Mouse (Mus musculus) layer of hippocampus, adult 9-10 months (tissue): ENCODE measurements around the gene Asb4.
A peak's percentile ranks its signal among the peaks of the same experiment; 100 is the strongest.

Experiments used
- DNase-seq: peaks from one replicate; pipeline ENCODE4 v3.0.0; 2022; ENCODE audit warnings: low spot score

Asb4 gene

DNA sequence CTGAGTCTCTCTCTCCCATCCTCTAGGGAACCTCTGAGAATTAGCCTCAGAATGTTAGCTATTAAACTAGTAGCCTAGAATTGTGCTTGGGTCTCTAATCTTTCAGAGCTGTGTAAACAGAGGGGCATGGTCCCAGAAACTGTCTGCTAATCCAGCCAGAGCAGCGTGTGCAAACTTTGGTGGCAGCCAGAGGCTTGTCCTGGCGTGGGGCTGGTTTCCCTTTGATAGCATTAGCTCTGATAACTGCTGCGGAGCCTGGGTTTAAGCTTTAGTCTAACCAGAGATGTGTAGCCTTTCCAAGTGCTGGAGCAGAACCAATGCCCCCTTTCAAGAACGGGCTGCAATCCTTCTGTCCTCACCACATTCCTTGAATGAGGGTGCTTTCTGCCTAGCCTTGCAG lies 11.8 kb downstream of the Asb4 start:
- no peak for DNase-seq

DNA sequence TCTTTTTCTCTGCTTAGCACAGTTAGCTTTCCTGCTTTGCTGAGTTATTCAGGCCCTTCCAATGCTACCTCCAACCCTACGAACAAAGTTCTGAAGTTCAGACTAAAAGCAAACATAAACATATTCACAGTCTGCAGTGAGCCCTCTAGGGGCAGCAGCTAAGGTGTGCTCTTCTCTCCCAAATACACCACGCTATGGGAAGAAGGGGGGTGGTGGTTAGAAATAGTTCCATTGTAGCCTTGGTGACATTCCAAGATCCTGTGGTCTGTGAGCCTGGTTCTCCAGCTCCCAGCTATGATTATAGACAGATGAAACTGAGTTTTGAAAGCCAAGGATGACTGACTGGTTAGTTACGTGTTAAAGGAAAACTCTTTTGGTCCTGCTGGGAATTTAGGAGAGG lies 13.6 kb downstream of the Asb4 start:
- no peak for DNase-seq

DNA sequence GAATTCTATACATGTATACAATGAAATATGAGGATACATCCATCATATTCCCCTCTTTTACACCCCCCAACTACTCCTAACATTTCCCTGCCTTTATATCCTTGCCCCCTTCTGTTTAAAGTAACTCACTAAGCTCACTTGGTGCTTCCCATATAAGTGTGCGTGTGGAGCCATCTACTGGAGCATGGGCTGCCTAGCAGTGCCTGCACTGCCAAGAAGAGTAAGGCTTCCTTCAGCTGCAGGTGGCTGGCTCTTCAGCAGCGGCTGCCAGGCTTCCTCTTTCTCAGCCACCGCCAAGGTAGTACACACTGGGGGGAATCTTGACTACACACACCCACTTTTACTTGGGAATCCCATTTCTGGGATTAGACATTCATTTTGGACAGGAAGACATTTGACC lies 18.2 kb downstream of the Asb4 start:
- DNase-seq: no peak

DNA sequence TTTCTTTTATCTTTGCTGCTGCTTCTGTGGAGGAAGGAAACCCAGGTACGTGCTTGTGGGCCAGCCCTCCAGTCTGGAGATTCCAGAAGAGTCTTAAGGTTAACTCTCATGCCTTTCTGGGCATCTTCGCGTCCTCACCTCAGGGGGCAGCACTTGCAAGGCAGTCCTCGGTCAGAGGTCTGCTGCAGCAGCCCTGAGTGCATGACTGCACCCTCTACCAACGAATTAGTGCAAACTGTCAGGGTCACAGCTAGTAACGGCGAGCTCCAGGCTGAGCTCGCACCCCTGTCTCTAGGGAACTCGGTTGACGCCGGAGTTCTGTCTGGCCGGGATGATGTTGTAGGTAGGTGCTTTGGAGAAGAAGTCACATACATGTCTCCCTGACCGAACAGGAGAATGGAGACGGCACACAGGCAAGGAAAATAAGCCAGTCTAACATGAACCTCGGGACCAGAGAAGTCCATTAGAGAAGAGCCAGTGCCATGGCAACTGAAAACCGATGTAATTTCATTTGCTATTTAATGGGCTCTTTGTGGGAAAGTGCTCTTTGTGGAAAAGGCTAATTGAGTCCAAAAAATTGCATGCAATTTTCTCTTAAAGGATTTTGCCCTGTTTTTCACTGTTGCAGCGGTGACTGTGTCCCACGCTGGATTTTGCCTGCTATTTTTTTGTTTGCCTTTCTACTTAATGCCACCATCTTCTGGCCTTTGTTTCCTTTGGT lies 20.1 kb downstream of the Asb4 start:
- no peak for DNase-seq

DNA sequence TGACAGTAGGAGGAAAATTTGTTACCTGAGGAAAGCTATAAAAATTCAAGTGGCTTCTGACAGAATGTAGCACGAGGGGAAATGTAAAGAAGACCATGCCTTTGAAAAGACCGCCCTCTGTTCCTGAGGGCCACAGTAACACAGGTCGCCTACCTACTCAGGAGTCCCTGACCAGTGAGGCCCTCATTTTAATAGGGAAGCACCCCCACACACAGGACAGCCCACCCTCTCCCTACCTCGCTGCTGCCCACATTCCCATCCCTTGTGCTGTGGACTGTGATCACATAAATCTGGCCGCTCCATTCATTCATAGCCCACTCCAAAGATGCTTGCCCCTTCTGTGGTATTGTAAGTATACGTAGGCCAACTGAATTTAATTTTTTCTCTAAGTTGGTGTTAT lies 20.8 kb downstream of the Asb4 start:
- no peak for DNase-seq

DNA sequence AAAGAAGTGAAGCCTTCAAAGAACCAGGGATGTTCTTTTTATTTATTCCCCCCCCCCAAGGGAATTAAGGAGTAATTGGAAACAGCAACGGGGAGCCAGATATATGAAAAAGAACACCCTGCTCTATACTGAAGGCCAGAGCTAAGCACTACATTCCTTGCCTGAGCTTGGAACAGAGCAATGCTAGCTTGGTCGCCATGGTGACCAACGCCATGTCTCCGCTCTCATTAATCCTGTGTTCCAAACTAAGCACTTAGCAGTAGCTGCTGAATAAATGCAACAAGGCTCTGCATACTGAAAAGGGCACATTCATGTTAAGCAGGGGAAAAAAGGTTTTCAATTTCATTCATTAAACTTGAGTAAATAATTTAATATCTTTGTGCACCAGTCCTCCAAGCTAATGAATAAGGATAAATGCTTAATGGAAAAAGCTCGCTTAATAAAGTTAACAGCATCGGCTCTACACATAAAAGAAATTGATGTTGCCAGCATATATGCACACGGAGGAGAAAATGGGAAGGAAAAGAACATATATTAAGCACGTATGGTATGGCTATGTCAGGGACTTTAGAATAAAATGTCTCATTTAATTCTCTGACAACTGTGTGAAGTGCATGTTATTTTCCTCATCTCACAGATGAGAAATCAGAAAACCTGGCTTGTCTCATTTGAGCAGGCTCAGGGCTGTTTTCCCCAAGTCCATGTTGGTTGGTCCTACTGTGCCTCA lies 25.4 kb downstream of the Asb4 start:
- no peak for DNase-seq

DNA sequence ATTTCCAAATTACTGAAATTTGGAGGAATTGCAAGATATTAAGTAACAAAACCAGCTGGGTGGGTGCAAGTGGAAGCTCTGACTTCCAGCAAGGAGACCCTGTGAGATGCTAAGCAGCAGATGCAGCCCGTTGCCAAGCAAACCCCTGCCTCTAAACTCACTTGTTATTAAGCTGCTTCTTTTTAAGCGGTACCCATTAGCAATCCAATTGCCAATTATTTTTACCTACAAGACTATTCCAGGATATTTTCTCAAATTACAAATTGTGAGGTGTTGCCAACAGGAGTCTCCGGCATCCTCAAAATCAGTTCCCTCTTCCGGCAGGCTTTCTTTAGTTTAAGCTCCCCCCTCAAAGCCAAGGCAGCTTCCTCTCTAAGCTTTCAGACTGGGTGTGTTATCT lies 26.5 kb downstream of the Asb4 start:
- no peak for DNase-seq

DNA sequence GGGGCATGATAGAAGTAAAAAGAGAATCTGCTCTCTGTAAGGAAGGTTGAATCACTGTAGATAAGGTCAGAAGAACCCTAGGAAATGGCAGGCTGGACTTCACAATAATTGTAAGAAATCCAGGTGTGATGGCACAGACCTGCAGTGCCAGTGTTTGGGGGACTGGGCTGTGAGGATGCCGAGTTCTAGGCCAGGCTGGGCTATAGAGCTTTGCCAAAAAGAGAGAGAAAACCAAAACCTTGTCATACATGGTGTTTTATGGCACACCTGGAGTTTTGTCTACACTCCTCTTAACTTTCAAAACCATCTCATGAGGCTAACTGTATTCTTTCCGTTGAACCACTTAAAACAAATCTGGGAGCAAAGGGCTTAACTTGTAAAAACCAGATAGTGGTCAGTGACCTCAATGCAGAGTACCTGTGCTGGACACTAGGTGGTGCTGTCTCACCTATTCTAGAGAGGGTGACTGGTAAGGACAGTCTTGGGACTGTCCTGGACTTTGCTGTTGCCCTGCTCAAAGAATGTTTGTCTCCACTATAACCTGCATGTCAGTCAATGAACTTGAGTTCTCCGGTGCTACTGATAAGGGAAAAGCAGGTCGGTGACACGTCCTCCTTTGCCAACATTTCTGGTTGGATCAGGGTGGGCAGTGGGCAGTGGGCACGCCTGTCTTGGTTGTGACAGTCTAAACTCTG lies 27.7 kb downstream of the Asb4 start:
- no peak for DNase-seq

DNA sequence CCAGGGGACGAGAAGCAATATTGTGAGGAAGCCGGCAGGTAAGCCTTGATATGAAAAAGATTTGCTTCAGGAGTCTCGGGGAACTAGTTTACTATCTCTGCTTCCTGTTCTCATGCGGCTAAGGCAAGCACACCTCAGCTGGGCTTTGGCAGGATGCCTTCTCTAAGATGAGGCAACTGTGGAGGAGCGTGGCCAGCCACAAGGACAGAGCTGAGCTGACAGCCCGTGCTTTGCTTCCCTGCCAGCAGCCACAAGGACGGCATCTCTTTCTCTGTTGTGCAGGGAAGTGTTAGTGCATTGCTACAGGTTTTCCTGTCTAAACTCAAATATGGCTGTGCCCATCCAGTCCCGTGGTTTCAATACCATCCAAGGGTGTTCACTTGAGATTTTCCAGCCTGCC lies 30.1 kb downstream of the Asb4 start:
- no peak for DNase-seq

DNA sequence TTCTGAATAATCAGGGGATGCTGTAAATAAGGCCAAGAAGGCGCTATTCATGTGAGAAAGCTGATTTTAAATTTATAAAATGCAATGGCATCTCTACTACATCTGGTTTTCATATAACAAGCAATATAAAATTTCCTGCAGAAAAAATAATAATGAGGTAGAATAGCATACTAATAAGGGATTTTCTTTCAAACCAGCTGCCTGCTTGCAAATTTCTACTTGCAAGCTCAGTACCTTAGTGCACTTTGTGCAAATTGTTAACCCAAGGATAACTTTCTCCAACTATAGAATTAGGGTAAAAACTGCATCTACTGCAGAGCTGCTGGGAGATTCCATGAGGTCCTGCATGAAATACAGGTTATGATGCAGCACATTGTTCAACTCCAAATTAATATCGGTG lies 38.3 kb downstream of the Asb4 start:
- no peak for DNase-seq

DNA sequence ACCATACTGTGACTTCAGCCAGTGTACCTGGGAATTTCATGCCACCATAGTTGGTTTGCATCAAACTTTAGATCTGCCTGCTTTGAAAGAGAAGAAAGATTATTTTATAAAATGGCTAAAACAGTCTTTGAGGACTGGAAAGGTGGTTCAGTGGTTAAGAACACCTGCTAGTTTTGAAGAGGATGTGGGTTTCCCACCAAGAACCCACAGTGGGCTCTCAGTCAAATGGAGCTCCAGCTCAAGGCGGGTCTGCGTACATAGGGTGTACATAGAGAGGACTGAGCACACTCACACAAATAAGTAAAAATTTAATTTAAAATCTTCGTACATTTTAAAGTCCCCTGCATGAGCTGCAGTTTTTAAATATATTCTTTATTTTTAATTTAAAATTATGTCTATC lies 39.2 kb downstream of the Asb4 start:
- no peak for DNase-seq

DNA sequence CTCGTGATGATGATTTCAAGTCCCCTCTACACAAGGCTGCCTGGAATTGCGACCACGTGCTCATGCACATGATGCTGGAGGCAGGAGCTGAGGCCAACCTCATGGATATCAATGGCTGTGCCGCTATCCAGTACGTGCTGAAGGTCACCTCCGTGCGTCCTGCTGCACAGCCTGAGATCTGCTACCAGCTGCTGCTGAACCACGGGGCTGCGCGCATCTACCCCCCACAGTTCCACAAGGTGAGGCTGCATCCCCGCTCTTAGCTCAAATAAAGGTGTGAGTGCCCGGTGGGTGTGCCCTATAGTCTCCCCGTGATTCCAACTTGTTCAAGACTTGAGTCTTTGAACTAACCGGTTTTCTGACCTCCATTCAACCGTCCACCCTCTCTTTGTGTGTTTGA lies 40.4 kb downstream of the Asb4 start:
- DNase-seq: no peak

DNA sequence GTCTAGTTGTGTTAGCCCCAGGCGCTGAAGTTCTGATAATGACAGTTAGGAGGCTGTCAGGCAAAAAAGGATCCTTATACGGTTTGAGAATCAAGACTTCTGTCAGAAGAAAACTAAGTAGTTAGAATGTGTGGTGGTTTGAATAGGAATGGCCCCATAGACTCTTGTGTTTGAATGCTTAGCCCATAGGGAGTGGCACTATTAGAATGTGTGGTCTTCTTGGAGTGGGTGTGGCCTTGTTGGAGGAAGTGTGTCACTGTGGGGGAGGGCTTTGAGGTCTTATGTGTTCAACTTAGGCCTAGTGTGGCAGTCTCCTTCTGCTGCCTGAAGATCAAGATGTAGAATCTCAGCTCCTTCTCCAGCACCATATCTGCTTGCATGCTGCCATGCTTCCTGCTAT lies 43.8 kb downstream of the Asb4 start:
- no peak for DNase-seq

DNA sequence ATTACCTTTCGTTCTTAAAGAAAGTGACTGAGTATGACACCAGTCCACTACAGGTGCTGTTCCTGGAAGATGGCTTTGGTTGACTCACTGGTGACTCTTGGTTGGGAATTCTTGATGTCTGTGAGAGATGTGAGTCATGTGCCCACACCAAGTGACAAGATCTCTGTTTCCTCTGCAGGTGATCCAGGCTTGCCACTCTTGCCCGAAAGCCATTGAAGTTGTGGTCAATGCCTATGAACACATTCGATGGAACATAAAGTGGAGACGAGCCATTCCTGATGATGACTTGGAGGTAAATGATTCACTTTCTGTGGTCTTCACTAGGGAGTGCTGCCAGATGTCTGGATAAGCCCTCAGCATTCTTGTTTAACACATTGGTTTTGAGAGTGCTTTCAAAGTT lies 46.4 kb downstream of the Asb4 start:
- DNase-seq: no peak

DNA sequence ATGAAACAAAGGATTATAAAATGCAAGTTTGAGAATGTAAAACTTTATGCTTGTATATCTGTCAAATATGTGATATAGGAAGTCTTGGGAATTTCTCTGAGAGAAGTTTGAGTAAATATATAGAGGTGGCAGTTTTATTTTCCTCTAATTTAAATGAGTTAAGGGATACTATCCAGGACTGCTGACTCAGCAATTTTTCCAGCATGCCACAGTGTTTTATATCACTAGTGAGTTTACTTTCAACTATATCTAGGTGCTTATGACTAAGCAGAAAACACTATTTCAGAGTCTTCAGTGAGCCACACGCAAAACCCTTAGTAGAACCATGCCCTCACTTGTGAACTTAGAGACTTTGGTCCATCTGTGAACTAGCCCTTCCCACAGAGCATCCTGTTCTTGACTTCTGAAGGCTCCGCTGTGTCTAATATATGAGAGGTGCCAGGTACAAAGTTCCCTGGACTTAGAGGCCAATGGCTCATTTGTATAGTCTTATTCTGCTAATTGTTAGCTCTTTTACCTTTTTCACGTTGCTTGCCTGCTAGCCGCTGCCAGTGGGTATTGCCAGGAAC lies 46.9 kb downstream of the Asb4 start:
- no peak for DNase-seq

DNA sequence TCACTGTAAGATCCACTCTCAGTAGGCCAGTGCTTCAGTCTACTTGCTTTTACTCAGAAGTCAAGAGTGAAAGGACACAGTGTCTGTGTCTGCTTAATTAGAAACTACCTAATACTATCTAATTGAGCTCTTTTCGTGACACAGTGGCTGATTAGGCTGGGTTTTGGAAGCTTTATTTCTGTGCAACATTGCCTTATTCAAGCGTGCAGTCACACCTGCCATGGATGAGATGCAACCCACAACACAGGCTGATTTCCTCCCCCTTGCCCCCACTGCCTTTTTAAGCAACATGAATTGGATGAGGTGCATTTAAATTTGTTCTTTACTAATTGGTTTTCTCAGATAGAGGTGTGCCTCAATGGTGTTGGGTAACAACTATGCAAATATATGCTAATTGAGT lies 50.7 kb downstream of the Asb4 start:
- no peak for DNase-seq

DNA sequence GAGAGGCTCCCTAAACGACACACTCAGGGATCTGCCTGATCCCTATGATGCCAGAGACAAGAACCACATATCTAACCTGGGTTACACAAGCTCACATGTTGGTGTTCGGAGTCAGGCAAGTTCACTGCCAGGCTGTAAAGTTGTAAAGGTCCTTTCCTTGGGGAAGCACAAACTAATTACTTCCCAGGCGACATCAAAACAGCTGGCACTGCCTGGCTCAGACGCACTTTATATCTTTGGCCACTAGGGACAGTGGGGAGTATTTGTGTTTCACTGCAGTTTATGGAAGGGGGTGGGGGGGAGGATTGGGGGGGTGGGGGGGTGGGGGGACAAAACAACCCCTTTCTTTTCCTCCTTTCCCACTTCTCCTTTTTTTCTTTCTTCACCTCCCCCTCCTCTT lies 54.6 kb downstream of the Asb4 start:
- DNase-seq: no peak

DNA sequence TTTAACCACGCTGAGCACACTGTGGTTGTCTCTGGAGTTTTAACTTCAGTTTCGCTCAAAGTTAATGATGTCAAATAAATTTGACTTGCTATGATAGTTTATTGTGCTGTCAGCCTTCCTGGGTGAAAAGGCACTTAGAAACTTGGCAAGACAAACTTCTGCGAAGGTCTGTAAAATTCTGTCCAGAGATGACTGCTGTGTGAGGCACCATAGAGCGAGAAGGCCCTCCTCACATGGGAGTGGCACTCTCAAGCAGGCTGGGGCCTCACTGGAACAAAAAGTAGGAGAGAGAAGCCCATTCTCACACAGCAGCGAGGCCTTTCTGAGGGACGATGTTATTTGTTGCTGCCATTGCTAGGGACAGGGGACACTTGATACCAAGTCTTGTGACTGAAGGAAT lies 58.0 kb downstream of the Asb4 start:
- no peak for DNase-seq

DNA sequence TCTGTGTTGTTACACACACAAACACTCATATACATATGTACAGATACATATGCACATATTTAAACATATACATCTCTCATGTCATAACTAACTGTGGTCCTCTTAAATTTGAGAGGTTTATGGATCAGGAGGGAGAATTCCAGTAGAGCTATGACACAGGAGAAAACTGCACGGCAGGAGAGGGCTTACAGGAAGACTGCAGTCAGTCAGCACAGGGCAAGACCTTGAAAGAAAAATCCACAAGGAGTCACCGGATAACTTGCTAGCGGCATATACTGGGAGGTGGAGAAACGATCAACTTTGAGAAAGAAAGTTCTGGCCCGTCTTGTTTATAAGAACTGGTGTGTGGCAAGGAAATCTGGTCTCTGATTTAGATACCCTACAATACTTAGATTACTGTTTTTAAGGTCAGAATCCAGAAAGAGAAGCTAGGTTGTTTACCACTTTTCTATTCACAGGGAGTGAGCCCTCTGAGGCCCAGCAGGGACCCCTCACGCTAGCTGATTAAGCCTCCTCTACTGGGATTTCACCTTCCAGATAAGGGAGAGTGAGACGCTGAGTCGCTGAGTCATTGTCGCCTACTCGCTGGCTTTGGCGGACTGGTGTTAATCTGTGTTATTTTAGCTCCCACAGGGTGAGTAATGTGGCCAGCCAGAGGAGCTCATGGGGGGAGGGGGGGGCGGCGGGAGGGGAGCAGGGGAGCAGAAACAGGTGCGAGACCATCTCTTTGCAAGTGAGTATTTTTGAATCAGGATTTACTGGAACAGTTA lies 59.3 kb downstream of the Asb4 start:
- no peak for DNase-seq

DNA sequence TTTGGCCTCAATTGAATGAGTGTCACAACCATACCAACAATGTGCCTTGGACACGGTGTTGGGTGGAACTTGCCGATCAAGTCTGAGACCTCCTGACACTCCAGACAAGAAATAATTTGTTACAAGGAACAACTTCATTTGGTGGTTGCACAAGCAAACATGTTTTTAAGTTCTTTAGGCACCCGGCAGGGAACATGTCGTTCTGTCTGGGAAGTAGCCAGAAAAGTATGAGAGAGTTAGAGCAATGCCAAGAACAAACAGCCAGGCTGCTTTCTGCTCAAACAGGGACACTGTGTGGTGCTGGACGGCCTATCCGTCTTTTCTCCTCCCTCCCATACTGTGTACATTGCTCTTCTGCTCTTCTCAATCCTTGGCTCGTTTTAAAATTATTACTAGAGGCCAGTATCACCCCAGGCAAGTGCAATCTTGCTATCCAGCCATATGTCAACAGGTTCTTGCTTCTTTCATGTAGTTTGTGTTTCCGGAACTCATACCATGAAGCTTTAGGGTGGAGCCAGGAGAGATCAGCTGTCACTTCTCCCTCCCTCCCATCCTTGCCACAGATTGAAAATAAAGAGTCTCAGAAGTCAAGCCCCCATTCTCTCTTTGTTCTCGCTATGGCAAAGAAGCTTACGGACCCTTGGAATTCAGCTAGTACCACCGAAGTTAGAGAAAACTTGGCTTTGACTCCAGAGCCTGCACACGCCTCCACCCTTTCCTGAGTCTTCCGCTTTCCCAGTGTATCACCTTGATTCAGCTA lies 60.1 kb downstream of the Asb4 start:
- DNase-seq: peak; percentile 32

DNA sequence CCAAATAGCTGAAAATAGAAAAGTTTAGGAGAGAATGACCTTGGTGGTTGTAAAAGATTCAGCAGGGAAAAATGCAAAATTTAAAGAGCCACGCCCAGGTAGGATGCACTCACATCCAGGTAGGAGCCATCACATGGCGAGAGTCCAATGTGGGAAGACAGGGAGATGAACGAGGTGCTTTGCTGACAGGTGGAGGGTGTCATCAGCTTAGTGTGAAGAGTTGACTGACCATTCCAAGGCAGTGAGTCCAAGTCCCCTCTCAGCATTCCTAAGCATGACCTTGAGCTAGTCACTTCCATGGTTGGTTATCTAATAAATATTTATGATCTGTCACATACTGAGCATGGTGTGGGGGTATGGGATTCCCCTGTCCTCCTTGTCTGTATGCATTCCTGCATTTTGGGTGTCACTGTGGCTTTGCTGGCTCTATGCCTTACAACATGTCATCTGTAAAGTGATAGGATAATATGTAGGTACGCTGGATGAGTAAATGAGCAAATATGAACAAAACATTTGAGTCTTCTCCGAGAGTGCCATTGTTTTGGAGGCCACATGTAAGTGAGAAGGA lies 61.2 kb downstream of the Asb4 start:
- no peak for DNase-seq
